Comparison of ENCODE assay signal across 9 mouse cellular contexts in the genomic region with DNA sequence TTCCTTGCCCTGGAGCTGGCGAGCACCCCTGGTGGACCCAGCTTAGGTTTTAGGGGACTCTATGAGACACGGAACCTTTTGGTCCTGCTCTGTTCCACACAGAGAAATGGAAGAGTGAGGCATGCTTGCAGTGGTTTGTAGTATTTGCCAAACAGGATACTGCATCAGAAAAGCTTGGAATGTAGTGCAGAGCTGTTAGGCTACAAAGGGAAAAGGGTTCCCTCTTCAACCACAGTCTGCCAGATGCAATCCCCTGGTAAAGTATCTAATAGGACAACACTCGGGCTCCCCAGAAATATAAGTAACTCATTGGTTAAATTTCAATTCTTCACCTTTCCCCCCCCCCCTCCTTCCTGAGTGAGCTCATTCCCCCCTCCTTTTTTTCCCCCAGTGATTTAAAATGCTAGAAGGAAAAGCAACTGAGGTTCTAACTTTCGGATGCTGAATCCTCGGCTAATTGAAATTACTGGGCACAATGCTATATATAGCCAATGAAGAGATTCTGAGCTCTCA.
DNase-seq lines count a peak whose midpoint lies in the region; ATAC-seq and TF ChIP-seq lines count a peak whose summit lies in the region.
"Had no signal": no experiment of that assay in that cellular context is flagged by ENCODE, and none has a peak within 500 bp of the region (broad histone marks: within the 10 kb centered on the region; RNA-seq: fewer than 3 reads in every experiment).

No protein-coding gene starts in this region.

- no peak for ATAC-seq in kidney, postnatal 0 days (replicated peaks; ENCODE audit: low FRiP score, low read depth)
- peak; percentile 41 for ATAC-seq in forebrain, embryonic 13.5 days

- peak overlapping the region; percentile 51 for H3K4me2 ChIP-seq in kidney, postnatal 0 days (ENCODE audit: low read length)
- H3K4me2 ChIP-seq in forebrain, embryonic 13.5 days = peak overlapping the region; percentile 72

- H3K9me3 ChIP-seq in kidney, postnatal 0 days (replicated peaks; ENCODE audit: low read length) = no peaks in the 10 kb centered on the region
- H3K9me3 ChIP-seq in forebrain, embryonic 13.5 days (replicated peaks) = no peaks in the 10 kb centered on the region
- H3K9me3 ChIP-seq in limb, embryonic 10.5 days (replicated peaks) = no peaks in the 10 kb centered on the region
- H3K9me3 ChIP-seq: G1E had no signal

- no peak for TF ChIP-seq CTCF in kidney, postnatal 0 days (IDR thresholded peaks at IDR 0.05; ENCODE audit: low read depth)

- H3K36me3 ChIP-seq in kidney, postnatal 0 days (ENCODE audit: insufficient read depth, low read length) = no peaks in the 10 kb centered on the region
- H3K36me3 ChIP-seq in forebrain, embryonic 13.5 days (ENCODE audit: poor library complexity, severe bottlenecking) = no peaks in the 10 kb centered on the region
- H3K36me3 ChIP-seq in limb, embryonic 10.5 days = no peaks in the 10 kb centered on the region
- H3K36me3 ChIP-seq: G1E had no signal

- no peaks in the 10 kb centered on the region for H3K4me1 ChIP-seq in kidney, postnatal 0 days (replicated peaks; ENCODE audit: insufficient read depth, low read length)
- H3K4me1 ChIP-seq in forebrain, embryonic 13.5 days = peaks cover 20% of the 10 kb centered on the region
- peaks cover 20% of the 10 kb centered on the region for H3K4me1 ChIP-seq in limb, embryonic 10.5 days

- no peak overlapping the region for H3K4me3 ChIP-seq in kidney, postnatal 0 days (replicated peaks; ENCODE audit: low read depth, low read length)
- H3K4me3 ChIP-seq in forebrain, embryonic 13.5 days = peak overlapping the region; percentile 43
- peak overlapping the region; percentile 46; the same call in 1 of the 2 replicates for H3K4me3 ChIP-seq in limb, embryonic 10.5 days

- 42% methylated on average over 5 of the region's 5 CpGs for WGBS in kidney, postnatal 0 days
- WGBS in forebrain, embryonic 13.5 days = 40% methylated on average over 5 of the region's 5 CpGs
- WGBS in limb, embryonic 10.5 days = 54% methylated on average over 5 of the region's 5 CpGs

- H3K27me3 ChIP-seq in kidney, postnatal 0 days (ENCODE audit: insufficient read depth, low read length) = no peaks in the 10 kb centered on the region
- no peaks in the 10 kb centered on the region for H3K27me3 ChIP-seq in forebrain, embryonic 13.5 days
- H3K27me3 ChIP-seq in limb, embryonic 10.5 days (ENCODE audit: low read depth, poor library complexity, severe bottlenecking) = peaks cover 12% of the 10 kb centered on the region; the same call in 1 of the 2 replicates

- H3K27ac ChIP-seq in kidney, postnatal 0 days = no peak overlapping the region
- H3K27ac ChIP-seq in forebrain, embryonic 13.5 days = no peak overlapping the region
- no peak overlapping the region for H3K27ac ChIP-seq in limb, embryonic 10.5 days

- H3K9ac ChIP-seq in kidney, postnatal 0 days (ENCODE audit: low read depth, low read length) = no peak overlapping the region
- peak overlapping the region; percentile 59; the same call in 1 of the 2 replicates for H3K9ac ChIP-seq in forebrain, embryonic 13.5 days

- no peak for DNase-seq in kidney, postnatal 0 days (ENCODE audit: low spot score)
- no peak for DNase-seq in kidney, adult 11 months
- peak; percentile 28 for DNase-seq in limb, embryonic 10.5 days (ENCODE audit: low spot score)
- peak; percentile 28 to 44 for DNase-seq in right cerebral cortex, postnatal 10 days (ENCODE audit: low spot score in 2 of 2)
- no peak for DNase-seq in thymus, postnatal 0 days (ENCODE audit: low spot score)
- no peak for DNase-seq in spleen, postnatal 36 days (ENCODE audit: low spot score in 2 of 2)
- DNase-seq in embryo, embryonic 9.5 days (ENCODE audit: extremely low spot score) = no peak

Comparison
In these comparisons a context has a peak if more than half of its experiments do, and no peak if none do; other contexts are left out.
1. DNase-seq: peak in limb, embryonic 10.5 days (single experiment) and right cerebral cortex, postnatal 10 days (2 of 2); none in kidney, postnatal 0 days (single experiment), kidney, adult 11 months (single experiment), thymus, postnatal 0 days (single experiment), spleen, postnatal 36 days (0 of 2) and embryo, embryonic 9.5 days (single experiment).